Mouse (Mus musculus): ENCODE data around the gene Slc38a2. TPM values are rescaled to one million over a fixed set of nuclear protein-coding genes. Genes with fewer than 3 reads are reported as not detected.

Gene Slc38a2
- total RNA-seq (2015): 125 and 137 TPM in 2 replicates
- 63.8 and 68.3 TPM in 2 replicates for total RNA-seq (2017)

DNA sequence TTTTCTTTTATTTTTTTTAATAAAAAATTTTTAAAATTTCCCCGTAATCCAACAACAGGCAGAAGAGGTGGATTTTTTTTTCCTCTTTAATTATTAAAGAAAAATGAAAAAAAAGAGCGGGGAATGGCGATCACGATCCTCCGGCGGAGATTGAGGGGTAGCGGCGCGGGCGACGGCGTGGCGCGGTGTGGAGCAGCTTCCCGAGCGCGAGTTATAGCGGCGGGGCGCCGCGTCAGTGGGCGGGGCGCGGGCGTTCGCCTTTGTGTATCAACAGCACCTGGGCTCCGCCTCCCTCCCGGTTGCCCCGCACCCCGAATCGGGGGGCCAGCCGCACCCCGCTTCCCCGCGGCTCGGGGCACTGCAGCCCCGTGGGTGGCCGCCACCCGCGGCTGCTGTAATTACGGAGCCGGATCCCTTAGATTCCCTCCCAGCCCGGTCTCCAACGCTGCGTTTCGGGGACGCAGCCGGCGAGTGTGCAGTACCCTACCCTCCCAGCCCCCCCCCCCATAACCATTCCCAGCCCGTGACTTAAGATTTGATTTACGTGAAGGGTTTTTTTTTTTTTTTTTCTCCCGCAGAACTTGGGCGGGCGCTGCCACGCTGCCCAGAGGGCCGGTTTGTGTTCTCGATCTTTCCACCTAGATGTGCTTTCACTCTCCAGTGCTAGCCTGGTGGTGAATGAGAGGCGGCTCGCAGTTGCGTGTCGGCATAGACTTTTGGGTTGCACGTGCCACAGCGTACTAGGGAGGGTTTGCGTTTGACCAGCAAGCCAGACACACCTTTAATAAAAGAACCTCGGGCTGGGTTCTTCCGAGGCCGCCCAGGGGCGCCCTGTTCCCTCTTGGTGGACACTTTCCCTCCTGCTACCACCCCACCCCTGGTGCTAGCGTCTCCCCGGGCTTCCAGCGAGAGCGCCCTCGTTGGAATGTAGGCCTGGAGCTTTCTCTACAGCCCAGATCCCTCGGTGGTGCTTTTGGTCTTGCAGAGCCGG, at the start of gene Slc38a2:
TSS of gene Slc38a2 (minus strand) at position 210 of the 991 bp plus-strand sequence.
- ATAC-seq (ENCODE audit: poor library complexity, severe bottlenecking): peak; percentile 71

DNA sequence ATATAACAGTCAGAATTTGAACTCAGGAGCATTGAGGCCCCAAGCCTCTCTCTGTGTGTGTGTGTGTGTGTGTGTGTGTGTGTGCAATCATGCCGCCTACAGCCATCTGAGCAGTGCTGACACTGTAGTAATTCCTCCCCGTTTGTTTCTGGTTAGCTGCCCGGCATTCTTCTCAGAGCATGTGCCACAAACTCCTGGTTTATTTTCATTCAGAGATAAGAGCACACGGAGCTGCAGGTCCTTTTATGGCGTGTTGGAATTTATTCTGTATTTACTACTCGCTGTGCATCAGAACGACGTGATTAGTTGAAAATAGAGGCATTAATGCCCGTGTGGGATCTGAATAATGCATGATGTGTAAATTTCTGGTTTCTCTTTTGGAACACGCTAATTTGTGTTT, 49.6 kb upstream of the Slc38a2 start:
- ATAC-seq (ENCODE audit: poor library complexity, severe bottlenecking): no peak

DNA sequence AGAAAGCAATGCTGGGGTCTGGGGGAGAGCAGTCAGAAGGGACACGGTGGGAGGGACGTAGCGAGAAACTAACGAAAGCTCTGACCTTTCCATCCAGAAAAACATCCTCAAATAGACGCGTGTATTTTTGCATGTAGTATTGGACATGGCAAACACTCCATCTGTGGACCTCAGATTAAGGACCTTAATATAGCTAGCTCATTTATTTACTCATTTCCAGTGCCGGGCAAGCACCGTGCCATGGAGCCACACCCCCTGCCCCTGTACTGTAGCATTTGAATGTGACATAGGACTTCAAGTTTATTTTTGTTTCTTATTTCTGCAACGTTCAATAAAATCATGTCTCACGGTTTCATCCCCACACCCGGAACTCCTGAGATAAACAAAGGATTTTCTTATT, 48.0 kb upstream of the Slc38a2 start:
- no peak for ATAC-seq (ENCODE audit: poor library complexity, severe bottlenecking)

DNA sequence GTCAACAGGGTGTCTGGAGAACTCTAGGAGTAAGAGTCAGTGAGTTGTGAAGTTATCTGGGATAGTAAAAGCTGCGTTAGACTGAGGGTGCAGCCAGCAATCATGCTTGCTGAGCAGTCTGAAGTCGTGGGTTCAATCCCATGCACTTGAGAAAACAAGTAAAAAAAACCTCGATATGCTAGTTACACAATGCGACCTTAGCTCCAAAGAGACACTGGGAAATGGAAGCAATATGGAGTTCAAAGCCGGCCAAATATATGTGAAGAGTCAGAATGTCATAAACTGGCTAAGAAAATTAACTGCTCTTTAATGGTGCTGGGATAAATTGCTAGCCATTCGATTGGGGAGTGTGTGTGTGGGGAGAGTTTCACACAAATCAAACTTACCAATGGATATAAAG, 47.5 kb upstream of the Slc38a2 start:
- no peak for ATAC-seq (ENCODE audit: poor library complexity, severe bottlenecking)

DNA sequence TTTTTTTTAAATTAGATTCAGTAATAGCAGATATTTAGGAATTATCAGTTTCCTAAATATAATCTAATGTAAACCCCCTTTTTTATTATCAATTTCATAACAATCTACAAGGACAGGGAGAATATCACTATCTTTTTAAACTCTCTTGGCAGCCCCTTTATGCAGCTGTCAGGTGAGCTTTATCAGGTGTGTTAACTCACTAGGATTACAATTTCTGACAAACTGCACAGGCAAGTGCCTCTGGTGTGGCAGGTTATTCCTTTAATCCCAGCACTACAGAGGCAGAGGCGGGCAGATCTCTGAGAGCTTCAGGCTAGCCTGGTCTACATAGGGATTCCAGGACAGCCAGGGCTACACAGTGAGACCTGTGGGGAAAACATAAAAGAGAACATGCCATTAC, 45.8 kb upstream of the Slc38a2 start:
- ATAC-seq (ENCODE audit: poor library complexity, severe bottlenecking): no peak

DNA sequence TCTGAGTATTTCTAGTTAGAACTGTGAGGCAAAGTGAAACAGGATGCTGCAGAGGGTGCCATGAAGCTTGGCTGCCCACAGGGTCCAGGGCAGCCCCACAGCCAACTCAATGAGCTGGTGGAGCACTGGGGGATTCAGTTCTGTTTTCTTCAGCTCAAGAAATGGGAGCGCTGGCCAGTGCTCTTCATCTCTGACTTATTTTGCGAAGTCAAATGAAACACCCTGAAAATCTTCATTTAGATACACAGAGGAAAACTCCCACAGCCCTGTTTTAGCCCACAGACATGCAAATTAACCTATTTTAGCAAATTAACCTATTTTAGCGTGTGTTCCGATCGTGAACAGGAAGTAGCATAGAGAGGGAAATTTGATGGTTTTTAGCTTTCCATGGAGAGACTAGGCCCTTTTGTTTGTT, 45.4 kb upstream of the Slc38a2 start:
- ATAC-seq (ENCODE audit: poor library complexity, severe bottlenecking): peak; percentile 36; the same call in 1 of the 2 replicates

DNA sequence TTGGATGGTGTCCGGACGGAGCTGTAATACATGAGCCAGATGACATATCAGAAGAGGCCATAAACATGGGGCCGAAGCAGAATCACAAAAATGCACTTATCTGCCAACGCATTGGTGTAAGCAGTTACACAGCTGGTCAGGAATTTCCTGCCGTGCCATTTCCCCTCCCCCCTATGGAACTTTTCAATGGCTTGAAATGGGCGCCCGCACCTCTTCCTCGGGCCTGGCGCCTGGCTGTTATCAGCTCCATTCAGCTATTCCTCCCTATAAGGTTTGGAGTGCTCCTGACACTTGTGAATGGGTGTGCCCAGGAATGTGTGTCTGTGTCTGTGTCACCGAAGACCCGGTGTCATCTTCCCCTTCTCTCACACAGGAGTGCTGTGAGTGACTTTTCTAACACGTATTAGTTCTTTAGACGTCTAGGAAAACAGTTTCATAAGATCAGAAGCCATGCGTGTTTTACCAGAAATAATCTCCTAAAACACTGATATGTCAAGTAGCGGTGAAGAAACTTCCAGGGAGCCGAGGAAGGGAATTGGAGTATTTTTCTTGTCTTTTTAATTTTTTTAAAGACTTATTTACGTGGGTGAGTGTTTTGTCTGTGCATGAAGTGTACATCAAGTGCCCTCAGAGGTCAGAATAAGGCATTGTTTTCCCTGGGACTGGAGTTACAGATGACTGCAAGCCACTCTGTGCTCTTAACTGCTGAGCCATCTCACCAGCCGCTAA, 44.8 kb upstream of the Slc38a2 start:
- no peak for ATAC-seq (ENCODE audit: poor library complexity, severe bottlenecking)

DNA sequence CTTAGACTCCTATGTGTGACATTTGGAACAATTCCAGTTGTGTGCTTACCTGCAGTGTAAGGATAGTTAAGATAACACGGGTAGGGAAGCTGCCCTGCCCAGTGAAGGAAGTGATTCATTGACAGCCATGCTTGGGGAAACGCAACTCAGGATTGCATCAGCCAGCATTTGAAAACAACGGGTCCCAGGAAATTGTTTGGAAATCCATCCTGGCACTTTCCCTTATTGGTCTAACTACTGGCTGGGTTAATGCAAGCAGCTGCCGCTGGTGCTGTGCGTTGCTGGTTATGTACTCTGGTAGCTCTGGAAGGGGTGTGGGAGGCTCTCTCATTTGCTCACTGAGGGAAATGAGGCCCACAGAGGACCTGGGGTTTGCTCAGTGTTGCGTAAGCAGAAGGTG, 43.7 kb upstream of the Slc38a2 start:
- ATAC-seq (ENCODE audit: poor library complexity, severe bottlenecking): peak; percentile 84

DNA sequence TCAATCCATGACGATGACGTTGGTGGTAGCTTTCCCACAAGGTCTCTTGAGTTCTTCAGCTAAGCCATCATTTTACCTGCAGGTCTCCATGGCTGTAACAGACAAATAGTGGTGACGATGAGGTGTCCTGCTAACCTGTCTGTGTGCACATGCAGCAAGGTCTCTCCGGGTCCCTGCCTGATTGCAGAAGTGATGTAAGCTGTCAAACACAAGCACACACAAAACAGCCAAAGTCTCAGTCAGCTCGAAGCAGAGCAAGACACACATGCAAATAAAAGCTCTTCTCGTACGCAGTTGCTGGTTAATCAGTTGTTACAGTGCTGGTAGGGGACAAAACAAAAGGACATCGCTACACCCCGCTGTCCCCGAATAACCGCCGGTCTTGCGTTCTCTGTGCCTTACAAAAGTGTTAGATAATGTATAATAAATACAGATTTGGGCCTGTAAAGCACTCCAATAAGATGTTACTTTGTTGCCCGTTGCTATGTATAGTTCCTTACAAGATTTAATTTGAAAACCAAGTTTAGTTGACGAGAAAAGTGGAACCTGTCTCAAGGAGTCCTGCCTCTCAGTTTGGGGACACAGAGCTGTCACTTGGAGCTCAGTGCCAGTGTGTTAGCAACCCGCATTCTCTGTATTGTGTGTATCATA, 43.2 kb upstream of the Slc38a2 start:
- peak; percentile 9 for ATAC-seq (ENCODE audit: poor library complexity, severe bottlenecking)

DNA sequence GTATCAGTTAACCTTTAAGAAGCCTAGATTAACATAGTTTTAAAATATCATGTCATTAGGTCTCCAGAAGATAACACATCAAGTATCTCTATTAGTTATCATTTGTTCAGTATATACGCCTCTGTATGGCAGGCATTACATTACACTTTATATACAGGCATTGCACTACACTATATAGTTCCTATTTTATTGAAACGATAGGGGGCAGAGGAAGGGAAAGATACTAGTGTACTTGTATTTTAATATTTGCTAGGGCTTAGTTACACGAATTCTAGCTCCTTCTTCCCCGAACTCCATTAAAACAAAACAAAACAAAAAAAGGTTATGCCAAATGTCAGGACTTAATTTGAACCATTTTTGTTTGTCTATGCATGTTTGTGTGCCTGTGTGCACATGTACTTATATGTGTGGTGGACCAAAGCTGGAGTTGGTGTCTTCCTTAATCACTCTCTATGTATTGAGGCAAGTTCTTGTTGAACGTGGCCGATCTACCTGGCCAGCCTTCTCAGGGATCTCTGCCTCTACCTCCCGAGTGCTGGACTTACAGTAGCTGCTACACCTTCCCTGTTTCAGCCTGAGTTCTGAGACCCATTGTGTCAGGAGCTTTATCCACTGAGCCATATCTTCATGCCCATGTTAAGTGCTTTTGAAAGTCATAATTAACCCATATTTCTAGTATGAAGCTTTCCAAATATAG, 41.5 kb upstream of the Slc38a2 start:
- ATAC-seq (ENCODE audit: poor library complexity, severe bottlenecking): no peak

DNA sequence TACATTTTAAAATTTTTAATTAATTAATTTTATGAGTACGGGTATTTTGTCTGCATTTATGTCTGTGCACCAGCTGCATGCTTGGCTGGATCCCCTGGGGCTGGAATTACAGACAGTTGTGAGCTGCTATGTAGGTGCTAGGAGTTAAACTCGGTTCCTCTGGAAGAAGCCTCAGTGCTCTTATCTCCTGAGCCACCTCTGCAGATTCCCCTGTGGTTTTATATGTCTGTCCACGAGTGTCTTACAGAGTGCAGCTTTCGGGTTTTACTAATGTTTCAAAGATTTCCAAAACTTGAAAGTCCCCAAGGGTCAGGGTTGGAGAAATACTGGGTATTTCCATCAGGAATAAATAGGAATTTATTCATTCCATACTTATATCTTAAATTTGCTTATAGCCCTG, 40.6 kb upstream of the Slc38a2 start:
- no peak for ATAC-seq (ENCODE audit: poor library complexity, severe bottlenecking)

DNA sequence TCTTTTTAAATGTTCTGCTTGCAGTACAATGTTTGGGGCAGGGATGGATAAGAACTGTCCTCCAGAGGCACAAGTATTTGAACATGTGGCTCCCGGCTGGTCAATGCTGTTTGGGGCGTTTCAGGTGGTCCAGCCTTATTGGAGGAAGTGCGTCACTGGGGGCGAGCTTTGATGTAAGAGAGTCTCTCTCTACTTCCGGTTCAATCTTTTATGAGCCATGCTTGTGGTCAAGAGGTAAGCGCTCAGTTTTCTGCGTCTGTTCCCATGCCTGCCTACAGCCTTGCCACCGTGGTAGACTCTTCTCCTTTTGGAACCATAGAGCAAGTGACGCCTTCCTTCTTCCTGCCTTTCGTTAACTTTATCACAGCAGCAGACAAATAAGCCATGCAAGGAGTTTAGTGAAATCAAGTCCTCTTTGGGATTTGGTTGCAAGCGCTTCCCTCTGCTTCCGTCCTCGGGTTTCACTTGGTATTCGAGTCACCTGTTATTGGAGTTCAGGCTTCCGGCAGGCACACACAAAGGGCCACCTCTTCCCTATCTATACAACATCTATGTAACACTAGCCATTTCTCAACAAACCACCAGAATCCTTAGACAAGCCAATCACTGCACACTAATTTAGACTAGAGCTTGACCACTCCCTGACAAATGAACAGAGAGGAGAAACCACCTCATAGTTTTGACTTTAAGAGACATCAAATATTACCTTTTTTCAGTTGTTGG, 37.3 kb upstream of the Slc38a2 start:
- ATAC-seq (ENCODE audit: poor library complexity, severe bottlenecking): peak; percentile 77

DNA sequence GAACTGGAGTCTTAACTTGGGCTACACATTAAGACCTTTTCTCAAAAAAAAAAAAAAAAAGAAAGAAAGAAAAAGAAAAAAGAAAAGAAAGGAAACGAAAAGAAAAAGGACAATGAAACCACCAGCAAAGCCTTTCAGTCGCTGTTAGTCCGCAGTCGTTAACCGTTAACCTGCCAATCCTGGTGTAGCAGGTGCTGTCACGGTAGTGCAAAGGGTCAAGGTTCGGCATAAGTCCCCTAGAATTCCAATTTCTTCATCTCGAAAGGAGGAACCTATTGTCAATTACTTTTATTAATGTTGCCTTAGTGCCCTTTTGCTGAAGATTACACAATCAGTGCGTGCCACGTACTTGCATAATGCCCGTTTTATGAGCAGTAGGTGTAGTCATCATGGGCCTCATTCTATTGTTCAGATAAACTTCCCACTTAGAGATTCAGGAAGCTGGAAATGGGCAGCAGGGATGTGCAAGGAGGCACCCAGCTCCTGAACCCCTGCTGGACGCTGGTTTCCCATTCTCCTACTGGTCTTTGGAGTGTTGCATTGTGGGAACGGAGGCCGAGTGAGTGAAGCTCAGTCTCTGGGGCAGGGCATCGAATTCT, 36.1 kb upstream of the Slc38a2 start:
- ATAC-seq (ENCODE audit: poor library complexity, severe bottlenecking): peak; percentile 76

DNA sequence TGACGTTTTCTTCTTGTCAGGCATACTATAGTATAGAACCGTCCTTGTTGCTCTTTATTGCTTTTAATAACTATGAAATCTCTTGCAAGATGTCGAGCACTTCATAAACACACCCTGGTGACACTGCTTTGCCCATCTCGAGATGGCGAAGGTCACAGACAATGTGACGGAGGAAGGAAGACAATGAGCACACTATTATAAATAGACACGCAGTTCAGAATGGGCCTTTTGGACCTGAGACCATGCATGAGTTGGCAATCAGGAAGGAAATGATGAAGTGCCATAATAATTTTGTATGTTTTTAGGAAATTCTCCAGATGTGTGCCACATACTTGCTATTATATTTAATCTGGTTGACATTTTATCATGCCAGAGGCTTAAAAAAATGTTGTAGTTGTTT, 34.9 kb upstream of the Slc38a2 start:
- no peak for ATAC-seq (ENCODE audit: poor library complexity, severe bottlenecking)

DNA sequence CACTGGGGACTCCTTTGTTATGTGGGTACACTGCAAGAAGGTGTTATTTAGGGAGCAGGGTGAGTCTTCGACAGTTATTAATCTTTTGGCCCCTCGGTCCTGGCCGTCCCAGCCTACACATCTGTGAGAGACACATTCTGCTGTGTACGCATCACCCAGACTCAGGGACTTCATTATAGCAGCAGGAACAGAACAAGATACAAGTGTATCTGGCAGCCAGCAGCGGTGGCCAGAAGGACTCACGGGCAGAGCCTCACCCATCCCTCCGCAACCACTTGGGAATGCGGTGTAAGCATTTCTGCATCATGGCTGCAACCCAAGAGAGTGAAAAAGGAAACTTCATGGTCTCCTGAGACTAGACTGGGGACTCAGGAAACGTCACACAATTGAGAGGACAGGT, 30.9 kb upstream of the Slc38a2 start:
- ATAC-seq (ENCODE audit: poor library complexity, severe bottlenecking): no peak

DNA sequence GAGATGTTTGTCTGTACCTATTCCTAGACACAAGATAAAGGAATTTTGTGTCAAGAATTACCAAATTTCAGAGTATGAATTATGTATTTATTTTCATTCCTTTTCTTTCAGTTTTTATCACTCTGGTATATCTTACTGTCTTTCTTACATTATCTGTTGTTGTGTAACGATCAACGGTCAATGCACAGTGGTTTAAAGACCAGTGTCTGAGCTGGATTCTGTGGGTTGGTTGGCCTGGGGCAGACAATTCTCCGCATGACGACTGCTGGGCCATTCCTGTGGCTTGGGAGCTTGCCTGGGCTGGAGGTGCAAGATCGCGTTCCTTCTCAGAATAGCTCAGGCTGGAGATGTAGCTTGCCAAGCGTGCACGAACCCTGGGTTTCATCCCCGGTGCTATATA, 30.3 kb upstream of the Slc38a2 start:
- no peak; the same call in 1 of the 2 replicates for ATAC-seq (ENCODE audit: poor library complexity, severe bottlenecking)

DNA sequence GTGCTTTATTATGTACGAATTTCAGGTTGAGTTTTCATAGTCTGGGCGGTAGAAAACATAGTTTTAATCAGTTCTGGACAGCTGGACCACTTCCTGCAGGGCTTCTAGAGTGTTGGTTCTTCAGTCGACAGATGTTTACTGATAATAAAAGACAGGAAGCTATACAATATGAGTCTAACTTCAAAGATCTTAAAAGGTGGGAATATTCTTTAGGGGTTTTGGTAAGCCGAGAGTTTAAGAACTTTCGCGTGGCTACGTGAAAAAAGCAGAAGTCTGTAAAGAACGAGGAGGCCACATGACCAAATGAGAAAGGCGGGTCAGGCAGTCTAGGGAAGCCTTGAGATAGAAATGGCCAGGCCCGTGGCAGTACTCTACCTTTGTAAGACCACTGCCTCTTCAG, 29.5 kb upstream of the Slc38a2 start:
- peak; percentile 89 for ATAC-seq (ENCODE audit: poor library complexity, severe bottlenecking)

DNA sequence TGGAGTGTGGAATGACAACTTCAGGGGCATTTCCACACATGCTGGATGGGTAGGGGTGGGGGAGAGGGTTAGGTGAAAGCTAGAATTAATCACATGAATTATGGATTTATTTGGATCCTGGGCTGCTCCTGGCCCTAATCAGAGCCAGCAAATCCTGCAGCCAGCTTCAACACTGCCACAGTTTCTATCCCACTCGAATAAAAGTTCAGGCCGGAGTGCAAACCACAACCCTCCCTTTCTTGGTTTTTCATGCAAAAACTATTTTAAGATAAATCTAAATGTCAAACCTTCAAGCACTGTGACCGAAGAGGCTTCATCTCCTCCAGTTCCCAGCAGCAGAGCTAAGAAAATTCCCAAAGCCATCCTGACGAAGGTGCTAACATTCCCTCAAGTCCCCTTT, 28.8 kb upstream of the Slc38a2 start:
- ATAC-seq (ENCODE audit: poor library complexity, severe bottlenecking): no peak

DNA sequence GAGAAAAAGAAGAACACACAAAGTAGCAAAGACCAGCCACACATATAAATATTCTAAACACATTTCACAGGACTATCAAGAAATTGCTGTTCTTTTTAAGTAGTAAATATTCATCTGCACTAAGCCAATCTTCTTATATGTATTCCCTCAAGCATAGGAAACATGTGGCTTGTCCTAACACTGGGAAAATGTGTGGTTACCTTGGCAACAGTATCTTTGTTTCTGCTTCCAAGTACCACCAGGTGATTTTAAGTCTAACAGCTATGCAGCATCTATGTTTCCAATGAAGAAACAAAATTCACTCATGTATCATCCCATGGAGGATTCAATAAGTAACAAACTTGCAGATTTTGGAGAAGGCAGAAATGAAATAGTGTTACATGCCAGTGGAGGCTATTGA, 25.0 kb upstream of the Slc38a2 start:
- no peak for ATAC-seq (ENCODE audit: poor library complexity, severe bottlenecking)

DNA sequence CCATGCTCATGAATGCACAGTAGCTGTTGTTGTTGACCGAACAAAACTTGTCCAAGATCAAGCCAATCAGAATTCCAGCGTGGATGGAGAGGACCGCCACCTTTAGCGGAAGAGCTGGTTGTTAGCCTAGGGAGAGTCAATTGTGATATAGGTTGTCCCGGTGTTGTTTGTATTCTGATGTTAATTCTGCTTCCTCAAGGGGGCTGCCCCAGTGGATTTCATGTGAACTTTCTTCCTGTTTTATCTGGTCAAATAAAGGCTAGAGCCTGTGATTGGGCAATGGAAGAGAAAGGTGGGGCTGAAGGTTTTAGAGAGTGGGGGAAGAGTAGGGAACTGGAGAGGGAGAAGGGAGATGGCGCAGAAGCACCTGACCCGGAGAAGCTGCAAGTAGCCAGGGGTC, 22.7 kb upstream of the Slc38a2 start:
- ATAC-seq (ENCODE audit: poor library complexity, severe bottlenecking): peak; percentile 65

All from megakaryocyte, adult 5-6 weeks (primary cell).